Mouse (Mus musculus) inflammation-experienced regulatory T-cells, adult 6 months (primary cell): ENCODE results near the gene Lhfpl2. TPM values are rescaled to one million over a fixed set of nuclear protein-coding genes. Genes with fewer than 3 reads are reported as not detected.

ENCODE experiments used
- ATAC-seq: one replicate; pipeline ENCODE4 v1.8.0; 2017
- polyA plus RNA-seq, 3 experiments: library from polyadenylated mRNA; unstranded; fragments of 100-300 nt; shearing (Covaris generic); gene quantifications; one replicate each; pipeline ENCODE4 v1.2.1; 2017

Gene Lhfpl2
- polyA plus RNA-seq, 3 experiments from 2014 or later: not detected

DNA sequence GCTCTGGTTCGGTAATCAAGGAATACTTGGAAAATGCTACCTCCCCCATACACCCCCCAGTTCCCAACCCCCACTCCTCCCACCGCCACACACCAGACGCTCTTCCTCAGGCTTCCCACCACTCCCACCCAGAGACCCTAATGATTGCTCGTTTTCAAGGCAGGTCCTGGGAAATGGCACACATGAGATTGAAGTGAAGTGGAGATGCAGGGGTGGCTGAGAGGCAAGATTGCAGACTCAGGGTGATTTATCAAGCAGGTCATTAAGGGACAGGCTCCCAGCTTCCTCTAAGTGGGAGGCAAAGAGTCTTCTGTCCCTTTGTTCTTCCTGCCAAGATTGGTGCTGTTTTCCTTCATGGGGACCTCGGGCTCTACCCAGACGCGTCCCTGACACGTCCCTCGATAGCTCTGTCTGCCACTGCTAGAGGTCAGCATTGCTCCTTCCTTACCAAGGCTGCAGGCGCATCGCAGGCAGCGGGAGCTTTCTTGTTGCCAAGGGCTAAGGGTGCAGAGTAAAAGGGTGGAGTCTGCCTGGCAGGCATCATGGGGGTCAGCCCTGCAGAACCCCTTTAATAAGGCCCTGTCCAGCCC lies 85.6 kb downstream of the Lhfpl2 start:
- ATAC-seq: no peak

DNA sequence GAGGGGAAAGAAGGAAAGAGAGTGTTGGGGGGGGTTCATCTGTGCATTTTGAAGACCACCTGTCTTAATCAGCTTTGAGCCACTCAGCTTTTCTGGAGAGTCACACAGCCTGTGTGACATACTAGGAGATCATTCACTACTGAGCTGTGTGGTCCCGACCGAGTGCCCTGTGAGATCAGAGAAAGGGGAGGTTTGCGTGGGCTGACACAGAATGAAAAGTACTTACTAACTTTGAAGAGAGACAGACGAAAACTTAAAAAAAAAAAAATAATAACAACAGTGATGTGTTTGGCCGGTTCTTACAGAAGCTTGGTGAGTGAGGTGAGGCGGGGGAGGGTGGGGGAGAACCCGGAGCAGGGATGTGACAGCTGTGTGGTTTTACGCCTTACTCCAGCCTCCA lies 86.9 kb downstream of the Lhfpl2 start:
- no peak for ATAC-seq

DNA sequence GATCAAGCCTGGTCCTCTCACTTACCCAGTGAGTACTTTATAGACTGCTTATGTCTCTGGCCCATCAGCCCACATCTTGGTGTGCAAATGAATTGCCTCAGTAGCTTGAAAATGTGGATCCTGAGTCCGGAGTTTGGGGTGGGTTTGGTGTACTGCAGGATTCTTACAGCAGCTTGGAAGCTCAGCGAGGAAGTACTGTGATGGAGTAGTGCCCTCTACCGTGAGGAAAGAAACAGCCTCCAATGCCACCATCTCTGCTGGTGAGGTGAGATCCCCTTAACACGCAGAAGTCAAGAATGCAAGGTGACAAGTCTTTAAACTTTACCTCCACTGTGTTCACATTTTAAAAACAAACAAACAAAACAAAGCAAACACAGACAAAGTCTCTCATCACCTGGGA lies 89.7 kb downstream of the Lhfpl2 start:
- ATAC-seq: no peak

DNA sequence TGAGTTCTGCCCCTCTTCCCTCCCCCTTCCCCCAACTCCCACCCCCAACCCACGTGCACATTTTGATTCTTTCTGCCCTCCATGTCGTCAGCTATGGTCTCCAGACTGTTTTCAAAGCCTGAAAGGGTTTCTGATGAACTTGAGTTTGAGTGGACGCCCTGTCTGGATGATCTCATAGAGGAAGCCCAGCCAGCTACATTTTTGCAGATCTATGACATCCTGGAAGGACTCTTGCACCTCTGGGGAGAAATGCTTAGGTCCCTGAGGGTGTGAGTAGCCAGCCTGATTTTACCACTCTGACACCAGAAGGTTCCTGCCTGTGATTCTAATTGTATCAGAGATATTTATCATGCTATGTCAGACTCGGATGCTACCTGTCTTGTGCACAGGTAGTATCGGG lies 91.4 kb downstream of the Lhfpl2 start:
- no peak for ATAC-seq

DNA sequence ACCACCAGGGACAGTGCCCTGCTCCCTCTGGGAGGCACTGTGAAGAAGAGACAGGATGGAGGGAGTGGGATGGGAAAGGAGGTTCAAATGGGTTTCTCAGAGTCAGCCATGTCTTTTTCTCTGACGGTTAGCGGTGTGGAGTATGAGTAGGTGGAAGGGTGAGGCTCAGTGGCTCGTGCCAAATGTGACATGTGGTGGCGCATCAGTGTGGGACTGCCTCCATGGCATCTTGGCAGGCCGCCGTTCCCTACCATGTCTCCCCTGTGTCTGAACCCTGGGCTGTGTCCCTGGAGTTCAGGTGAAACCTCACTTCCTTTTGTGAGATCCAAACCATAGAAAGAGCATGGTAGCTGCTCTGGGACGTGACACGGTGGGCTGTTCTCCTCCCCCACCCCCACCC lies 92.2 kb downstream of the Lhfpl2 start:
- ATAC-seq: no peak

DNA sequence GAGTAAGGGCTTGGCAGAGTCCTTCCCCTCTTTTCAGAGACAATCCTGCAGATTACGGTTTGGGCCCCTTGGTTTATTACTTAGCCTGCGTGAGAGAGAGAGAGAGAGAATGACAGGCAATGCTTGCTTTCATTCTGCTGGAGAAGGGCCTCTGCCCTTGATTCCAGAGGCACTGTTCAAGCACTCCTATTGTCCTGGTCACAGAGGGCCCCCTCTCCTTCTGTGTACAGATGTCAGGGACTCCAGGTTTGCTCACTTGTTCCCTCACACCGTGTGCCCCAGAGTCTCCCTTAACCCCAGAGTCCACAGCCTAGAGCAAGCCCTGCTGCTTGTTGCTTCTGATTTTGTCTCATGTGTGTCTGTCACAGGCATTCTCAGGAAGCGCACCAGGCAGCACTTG lies 93.7 kb downstream of the Lhfpl2 start:
- ATAC-seq: no peak

DNA sequence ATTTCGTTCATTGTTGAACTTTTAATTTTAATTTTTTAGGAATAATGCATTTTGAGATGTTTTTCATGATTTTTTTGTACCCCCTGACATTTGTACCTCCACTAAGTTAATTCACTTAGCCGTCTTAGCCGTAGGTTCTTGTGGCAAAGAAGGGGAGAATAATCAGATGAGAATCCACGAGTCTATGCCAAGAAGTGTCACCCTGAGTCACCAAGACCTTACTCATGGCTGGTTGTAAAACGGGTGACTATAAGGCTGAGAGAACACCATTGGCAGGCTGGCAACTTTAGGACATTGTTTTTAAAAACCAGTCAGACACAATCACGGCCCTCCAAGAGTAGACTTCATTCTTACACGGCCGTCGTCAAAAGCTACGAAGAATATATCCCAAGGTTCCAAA lies 95.2 kb downstream of the Lhfpl2 start:
- no peak for ATAC-seq

DNA sequence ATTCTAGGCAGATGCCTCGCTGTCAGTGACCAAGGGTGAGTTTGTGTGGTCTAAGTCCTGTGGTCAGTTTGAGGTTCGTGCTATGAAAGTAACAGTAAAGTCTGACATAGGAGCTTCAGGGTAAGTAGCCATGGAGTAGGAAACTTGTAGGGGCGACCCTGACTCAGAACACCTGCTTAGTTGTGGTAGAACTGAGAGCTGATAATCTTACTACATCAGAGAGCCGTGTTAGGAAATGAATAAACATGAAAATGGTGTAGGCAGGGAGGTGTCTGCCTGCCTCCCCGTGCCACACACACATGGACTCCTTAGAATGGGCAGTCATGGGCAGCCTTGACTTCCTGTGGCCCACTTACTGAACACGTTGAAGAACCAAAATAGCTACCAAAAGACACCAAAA lies 96.1 kb downstream of the Lhfpl2 start:
- no peak for ATAC-seq

DNA sequence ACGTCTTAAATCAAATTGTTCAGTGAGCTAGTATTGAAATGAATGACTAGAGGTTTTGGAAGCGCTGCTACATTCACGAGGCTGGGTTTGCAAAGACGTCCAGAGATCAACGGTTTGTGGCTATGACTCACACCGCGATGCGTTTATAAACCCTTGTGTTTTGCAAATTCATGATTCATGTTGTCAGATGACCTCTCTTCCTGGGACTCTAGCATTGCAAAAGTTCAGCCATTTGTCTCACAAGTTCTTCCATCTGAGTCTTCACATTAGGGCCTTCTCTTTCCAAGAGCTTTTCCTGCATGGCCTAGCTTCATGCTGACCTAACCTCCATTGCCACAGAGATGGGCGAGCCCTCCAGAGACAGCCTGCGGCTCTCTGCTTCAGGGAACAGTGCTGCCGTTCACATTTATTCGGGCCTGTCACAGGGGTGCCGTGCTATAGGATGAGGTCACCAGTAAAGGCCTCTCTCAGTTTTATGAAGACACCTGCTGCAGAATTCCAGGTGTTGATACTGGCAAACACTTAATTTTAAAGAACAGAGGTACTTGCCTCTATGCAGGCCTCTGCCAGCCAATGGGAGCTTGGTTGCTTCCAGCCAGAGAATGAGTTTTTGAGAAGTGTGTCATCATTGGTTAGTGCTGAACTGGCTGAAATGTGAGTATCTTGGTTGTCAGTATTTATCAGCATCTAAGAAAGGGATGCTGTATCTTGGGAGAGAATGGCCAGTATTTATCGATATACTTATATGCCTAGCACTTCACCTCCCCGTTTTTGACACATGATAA lies 97.1 kb downstream of the Lhfpl2 start:
- no peak for ATAC-seq

DNA sequence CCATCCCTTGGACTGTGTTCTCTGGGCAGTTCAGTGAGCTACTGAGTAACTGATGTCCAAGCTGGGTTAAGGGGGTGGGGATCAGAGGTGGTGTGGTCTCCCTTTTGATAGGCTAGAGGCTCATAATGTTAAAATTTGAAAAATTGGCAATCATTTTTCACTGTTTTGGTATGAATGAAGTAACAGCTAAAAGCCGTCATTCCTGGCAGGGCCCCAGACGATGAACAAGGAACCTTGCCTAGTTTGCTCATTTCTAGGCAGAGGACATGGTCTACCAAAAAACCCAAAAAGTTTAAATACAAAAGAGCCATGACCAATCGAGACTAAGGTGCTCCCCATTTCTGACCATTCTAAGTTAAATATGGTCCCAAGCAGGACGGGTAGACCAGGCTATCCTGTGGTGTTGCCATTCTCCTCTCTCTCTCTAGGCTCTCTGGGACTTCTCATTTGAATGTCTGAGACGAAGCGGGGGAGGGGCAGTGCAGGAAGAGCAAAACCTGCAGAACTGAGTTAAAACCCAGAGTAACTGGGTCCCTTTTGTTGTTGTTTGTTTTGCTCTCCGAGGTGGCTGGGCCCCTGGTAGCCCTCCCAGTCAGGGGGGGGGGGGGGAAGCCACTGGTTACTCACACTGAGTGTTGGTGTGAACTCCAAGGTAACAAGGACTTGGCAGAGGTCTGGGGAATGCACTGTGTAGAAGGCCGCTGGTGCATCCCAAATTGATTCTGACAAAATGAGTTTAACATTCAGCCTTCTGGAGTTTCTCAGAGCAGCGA lies 98.2 kb downstream of the Lhfpl2 start:
- ATAC-seq: no peak

DNA sequence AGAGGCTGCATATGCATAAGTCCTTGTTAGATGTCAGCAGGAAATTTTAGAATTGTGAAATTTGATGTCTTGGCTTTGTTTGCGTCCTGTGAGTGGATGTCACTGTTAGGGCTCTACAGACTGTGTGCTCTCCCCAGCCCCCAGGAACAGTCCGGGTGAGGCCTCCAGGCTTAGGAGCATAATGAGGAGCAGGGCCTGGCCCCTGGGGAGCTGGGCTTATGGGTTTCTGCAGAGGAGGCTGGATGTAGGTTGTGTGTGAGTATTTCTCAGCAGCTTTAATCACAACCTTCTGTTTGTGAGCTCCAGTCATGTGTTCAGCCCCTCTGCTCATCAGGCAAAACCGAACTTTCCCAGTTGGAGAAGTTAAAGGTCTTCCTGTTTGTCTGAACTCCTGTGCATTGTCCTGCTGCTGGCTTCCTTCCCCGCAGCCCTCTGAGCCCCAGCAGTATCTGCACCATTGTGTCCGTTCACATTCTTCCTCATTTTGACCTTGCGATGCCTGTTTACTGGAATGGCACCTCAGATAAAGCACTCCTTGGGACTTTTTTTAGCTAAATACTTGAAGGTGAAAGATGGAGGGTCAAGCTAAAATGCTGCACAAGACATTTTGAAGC lies 101.4 kb downstream of the Lhfpl2 start:
- ATAC-seq: no peak

DNA sequence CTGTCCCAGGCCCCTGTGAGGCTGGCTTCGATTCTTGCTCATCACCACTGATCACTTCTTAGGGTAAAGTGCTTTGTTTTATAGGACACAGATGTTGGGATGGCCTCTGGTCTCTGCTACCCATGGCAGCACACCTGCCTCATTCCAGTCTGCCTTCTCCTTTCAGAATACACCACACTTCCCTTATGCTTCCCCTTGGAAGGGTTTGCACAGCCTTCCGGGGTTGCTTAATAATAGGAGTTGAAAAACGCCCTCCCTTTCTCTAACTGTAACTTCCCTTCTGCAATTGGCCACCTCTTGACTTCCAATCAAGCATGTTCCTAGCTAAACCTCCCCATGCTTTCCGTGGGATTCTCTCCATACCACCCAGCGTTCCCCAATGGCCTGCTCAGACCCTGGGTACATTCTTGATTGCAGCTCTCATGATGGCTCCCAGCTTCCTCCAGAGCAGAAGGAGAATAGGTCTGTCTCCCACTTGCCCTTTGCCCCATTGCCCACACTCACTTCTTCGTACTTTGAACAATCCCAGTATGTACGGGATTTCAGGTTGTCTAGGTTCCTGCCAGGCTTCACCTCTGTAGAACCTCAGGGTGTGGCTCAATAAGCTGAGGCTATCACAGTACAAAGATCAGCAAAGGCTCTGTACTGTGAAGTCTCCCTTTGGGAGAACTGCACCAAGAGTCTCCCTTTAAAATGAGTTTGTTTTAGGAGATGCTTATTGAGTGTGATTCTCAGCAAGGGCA lies 102.1 kb downstream of the Lhfpl2 start:
- ATAC-seq: no peak

DNA sequence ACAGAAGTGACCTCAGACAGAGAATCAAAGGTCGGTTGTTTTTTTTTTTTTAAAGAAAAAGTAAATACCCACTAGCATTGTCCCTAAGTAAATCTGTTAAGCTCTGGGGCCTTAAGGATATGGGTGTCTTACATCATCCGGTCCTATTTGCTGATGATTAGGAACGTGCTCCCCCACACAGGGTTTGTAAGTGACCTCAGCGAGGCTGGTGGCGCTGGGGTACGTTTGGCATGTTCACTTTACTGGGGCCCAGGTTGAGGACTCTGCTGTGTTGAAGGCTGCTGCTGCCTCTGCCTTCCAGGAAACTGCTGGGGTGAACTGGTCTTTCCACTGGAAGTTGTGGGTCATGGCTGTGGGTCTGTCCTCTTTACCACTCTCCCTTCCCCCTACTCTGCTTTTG lies 106.9 kb downstream of the Lhfpl2 start:
- no peak for ATAC-seq

DNA sequence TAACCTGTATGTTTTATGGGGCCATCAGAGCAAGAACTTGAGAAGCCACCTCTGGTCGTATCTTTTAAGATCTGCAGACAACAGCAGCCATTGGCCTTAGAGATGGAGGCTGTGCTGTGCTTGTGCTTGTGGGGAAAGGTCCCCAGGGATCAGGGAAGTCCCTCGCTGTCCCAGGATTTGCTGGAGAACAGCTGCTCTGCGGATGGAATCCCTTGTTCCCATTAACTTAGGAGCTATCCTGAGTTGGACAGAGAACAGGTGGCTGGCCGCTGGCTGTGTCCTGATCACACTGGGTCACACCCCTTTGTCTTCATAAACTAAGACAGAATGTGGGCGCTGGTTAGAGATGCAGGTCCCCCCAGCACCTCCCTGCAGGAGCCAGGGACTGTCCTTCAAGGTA lies 110.7 kb downstream of the Lhfpl2 start:
- no peak for ATAC-seq

DNA sequence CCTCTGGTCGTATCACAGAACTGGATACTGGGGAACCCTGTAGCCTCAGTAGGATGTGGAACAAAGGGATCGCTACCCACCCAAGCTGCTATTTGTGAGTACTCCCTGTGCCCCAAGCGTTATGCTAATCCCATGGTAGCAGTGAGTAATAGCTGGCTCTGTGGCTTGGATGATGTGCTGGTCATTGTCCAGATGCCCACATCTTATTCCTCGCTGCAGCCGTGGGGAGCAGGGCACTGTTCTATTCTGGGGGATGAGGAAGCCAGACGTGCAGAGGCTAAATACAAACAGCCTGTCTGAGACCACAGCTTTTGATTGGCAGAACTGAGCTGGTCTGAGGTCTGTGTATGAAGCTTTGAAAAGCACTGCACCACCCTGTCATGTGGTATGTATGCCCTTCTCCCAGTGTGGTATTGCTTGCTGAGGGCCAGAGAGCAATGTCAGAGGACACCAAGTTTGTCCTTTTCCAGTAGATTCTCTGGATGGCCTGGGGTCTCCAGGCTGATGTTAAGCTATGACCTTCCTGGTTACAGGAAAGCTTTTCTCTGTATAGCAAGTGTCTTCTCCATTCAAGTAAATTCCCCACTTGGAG lies 111.8 kb downstream of the Lhfpl2 start:
- ATAC-seq: no peak

DNA sequence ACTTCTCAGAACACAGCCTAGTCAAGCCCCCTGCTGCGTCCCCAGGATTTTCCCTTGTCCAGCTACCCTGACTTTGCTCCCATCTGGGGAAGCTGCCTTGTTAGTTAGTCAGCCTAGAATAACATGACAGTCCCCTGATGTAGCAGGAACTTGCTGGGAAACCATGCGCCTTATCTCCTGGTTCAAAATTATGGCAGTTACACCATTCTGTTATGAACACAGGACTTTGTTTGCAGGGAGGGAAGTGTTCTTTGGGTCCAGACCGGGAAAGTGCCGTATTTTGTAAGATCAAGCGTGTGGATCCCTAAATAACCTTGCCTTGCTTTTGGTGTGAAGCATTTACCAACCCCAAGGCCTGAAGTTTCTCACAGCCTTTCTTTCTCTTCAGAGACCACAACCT lies 114.0 kb downstream of the Lhfpl2 start:
- ATAC-seq: no peak

DNA sequence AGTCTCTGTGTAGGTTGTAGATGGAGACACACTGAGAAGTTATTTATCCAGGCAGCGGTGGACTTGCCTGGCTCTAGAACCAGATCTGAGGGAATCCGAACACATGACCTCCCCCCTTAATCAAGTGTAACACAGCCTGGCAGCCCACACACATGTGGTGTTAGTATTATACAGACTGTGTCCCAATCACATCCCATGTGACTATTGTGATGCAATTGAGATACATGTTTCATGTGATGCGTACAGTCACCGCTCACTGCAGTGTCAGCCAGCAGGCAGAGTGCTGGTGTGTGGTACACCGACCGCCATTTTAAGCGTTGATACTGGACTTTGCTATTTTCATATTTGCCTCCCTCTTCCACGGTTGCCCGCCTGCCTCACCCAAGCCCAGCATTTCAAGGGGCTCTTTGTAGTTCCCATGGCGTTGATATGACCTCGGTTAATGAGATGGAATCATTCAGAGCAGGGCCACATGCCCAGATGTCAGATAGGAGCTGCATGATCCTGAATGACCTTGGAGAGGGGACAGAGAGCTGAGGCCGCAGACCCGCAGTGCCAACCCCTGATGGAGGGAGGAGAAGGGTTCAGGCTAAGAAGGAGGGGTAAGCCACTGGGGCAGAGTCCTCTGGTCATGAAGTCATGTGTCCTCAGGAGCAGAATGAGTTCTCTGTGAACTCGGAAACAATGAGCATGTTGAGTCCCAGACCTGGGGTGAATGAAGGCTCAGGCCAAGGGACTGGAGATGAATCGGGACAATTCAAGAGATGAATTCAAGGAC lies 115.1 kb downstream of the Lhfpl2 start:
- ATAC-seq: no peak

DNA sequence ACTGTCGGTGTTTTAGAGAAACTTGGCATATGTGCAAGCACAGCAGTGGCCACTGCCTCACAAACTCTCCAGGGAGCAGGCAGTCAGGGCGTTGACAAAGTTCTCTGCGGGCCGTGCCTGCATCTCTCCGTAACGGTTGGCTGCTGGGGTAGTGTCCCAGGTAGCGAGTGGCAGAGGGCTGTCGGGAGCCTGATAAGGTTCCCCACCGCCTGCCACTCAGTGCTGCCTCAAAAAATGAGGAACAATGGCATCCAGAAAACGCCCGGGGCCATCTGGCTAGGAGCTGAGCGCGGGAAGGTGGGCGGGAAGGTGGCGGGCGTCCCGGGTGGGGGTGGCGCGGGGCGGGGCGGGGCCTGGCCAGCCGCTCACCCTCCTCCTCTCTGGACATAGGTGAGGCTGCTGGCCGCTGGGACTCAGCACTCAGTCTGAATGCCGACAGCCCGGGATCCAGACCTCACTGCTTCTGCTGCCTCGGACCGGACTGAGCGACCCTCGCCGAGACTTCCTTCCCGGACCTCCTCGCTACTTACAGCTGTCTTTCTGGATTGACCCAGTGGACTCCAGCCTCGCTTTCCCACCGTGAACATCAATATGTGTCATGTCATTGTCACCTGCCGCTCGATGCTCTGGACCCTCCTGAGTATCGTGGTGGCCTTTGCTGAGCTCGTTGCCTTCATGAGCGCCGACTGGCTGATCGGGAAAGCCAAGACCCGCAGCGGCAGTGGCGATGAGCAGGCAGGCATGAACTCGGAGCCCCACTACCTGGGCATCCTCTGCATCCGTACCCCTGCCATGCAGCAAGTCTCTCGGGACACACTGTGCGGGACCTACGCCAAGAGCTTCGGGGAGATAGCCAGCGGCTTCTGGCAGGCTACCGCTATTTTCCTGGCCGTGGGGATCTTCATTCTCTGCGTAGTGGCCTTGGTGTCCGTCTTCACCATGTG lies 116.3 kb downstream of the Lhfpl2 start:
- ATAC-seq: no peak

DNA sequence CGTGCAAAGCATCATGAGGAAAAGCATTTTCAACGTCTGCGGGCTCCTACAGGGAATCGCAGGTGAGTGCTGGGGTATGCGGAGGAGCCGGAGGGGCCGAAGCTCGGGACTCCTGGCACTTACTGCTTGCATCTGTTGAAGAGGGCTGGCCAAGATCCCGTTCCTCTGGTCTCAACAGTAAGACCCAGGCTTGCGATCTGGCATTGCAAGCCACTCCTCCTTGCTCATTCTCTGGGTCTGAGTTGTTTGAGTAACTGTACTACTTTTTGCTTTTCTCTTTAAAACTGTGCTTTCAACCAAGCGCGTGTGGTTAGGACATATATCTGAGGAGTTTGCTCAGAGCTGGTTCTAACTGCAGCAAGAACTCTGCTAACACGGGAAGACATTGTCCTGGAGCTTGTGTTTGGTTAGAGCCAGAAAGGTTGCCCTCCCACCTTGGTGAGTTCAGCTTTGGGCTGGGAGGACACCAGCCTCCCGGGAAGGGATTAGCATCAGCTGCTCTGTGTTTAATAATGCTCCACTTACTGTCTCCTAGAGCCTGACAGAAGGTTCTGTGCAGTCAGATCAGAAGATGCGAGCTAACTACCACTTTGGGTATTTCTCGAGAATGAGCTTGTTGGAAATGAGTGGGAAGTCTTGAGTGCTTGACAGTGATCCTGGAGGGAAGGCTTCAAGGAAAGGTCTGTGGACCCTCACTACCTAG lies 117.1 kb downstream of the Lhfpl2 start:
- no peak for ATAC-seq
